Mouse (Mus musculus) lung, postnatal 0 days (tissue): ENCODE data around the gene Smim24. TPM values are rescaled to one million over a fixed set of nuclear protein-coding genes. Genes with fewer than 3 reads are reported as not detected.

ENCODE experiments used
- ATAC-seq: fragments of 200-750 bp; cut with Nextera tagmentation; 2 replicates; pipeline ENCODE4 v1.8.0; 2017; ENCODE audit warnings: moderate library complexity
- DNase-seq: peaks from one replicate; pipeline ENCODE4 v3.0.0-alpha.2; 2016; ENCODE audit warnings: low spot score
- H3K27ac ChIP-seq: fragments of 300-500 bp; sonication (generic); 2 replicates; pipeline ENCODE4 v1.5.1; 2014; ENCODE audit warnings: antibody characterized with exemption, mild to moderate bottlenecking, low read length, mixed read lengths
- H3K27me3 ChIP-seq: fragments of 300-500 bp; sonication (generic); replicated peaks from 2 replicates; pipeline ENCODE4 v1.6.1; 2014; ENCODE audit warnings: low read length, mixed read lengths; ENCODE audit not compliant: insufficient read depth
- H3K36me3 ChIP-seq: fragments of 300-500 bp; sonication (generic); 2 replicates; pipeline ENCODE4 v1.6.1; 2014; ENCODE audit warnings: low read length, mixed read lengths; ENCODE audit not compliant: insufficient read depth
- H3K4me1 ChIP-seq: fragments of 300-500 bp; sonication (generic); 2 replicates; pipeline ENCODE4 v1.6.1; 2014; ENCODE audit warnings: antibody characterized with exemption, low read depth, low read length, mixed read lengths; ENCODE audit not compliant: insufficient read depth
- H3K4me2 ChIP-seq: fragments of 300-500 bp; sonication (generic); replicated peaks from 2 replicates; pipeline ENCODE4 v1.6.1; 2014; ENCODE audit warnings: low read depth, mild to moderate bottlenecking, low read length, moderate library complexity, mixed read lengths
- H3K4me3 ChIP-seq: fragments of 300-500 bp; sonication (generic); 2 replicates; pipeline ENCODE4 v1.5.1; 2014; ENCODE audit warnings: low read depth, low read length
- H3K9ac ChIP-seq: fragments of 300-500 bp; sonication (generic); replicated peaks from 2 replicates; pipeline ENCODE4 v1.6.1; 2014; ENCODE audit warnings: low read depth, mild to moderate bottlenecking
- H3K9me3 ChIP-seq: fragments of 300-500 bp; sonication (generic); 2 replicates; pipeline ENCODE4 v1.6.1; 2016; ENCODE audit warnings: low read length, mixed read lengths
- CTCF ChIP-seq: IDR thresholded peaks from 2 replicates; pipeline ENCODE4 v1.5.1; 2016; ENCODE audit warnings: antibody characterized with exemption, mild to moderate bottlenecking
- EP300 ChIP-seq: IDR thresholded peaks from 2 replicates; pipeline ENCODE4 v1.6.1; 2016; ENCODE audit warnings: antibody characterized with exemption, mild to moderate bottlenecking, control low read depth
- WGBS: fragments of 180-500 bp; shearing (Covaris S2); extraction: QIAGEN DNeasy Blood & Tissue Kit; methylation state at CpG from one replicate; pipeline ENCODE4 v1.1.7; 2014; 5-methylcytosine and 5-hydroxymethylcytosine counted together
- polyA plus RNA-seq: library from polyadenylated mRNA; unstranded; fragments of >200 nt; fragmentation: Nextera tagmentation; extraction: Ambion mirVana; gene quantifications from 2 replicates; pipeline ENCODE4 v1.2.1, GENCODE M21; 2015

Smim24 gene
- polyA plus RNA-seq, 1 experiment from 2014 or later = 3.1 TPM

GRCm38 (mm10) chr10:81387716-81388115, 5.1 kb upstream of the Smim24 start:
- H3K9me3 ChIP-seq = no peaks in the 10 kb centered on the region
- no peaks in the 10 kb centered on the region for H3K27me3 ChIP-seq
- no peak overlapping the region for H3K4me3 ChIP-seq
- no peaks in the 10 kb centered on the region; the same call in none of the 2 replicates for H3K36me3 ChIP-seq
- H3K27ac ChIP-seq = no peak overlapping the region
- no peak for TF ChIP-seq CTCF
- TF ChIP-seq EP300 = no peak
- 93% methylated on average over 20 of the region's 20 CpGs for WGBS
- peaks cover 11% of the 10 kb centered on the region; the same call in 1 of the 2 replicates for H3K4me1 ChIP-seq
- no peak for ATAC-seq
- no peak overlapping the region for H3K4me2 ChIP-seq
- no peak for DNase-seq
- H3K9ac ChIP-seq = no peak overlapping the region

DNA sequence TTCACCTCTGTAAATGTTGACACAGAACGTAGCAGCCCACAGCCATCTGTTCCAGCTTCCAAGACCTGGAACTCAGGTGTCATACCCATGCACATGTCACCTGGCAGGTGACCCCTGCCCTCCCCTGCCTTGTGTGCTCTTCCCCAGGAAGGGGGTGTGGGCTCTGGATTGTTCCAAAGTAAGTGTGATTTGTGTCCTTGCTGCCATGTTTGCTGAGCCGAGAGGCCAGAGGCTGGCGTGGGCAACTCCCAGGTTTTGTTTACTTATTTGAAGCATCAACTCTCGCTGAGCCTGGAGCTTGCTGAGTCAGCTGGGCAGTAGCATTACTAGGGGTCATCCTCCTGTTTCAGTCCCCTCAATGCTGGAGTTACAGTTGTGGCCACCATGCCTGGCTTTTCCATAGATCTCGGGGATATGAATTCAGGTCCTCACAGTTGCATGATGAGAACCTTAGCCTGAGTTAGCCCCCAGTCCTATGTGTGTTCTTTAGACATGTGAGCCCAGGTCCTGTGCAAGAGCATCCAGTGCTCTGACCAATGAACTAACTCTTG, 4.3 kb upstream of the Smim24 start, which contains the start of gene Gm48552:
Gm48552 (plus strand) TSS at position 501 of the 551 bp plus-strand sequence.
- Histone ChIP-seq H3K27ac (no peak within 1 kb of the TSS), H3K4me2 (no peak within 1 kb of the TSS), H3K36me3 (no peaks in the 10 kb centered on the region; the same call in none of the 2 replicates), H3K9ac (no peak within 1 kb of the TSS), H3K4me1 (peaks cover 15% of the 10 kb centered on the region; the same call in 1 of the 2 replicates), H3K27me3 (no peaks in the 10 kb centered on the region), H3K4me3 (no peak within 1 kb of the TSS), H3K9me3 (no peaks in the 10 kb centered on the region)
- DNase-seq = no peak
- ATAC-seq = no peak
- TF ChIP-seq EP300 (no peak), CTCF (no peak)
- WGBS = 57% methylated on average over 5 of the region's 5 CpGs

GRCm38 (mm10) chr10:81389373-81389772, 3.5 kb upstream of the Smim24 start:
- 45% methylated on average over 3 of the region's 3 CpGs for WGBS
- ATAC-seq (no peak), DNase-seq (no peak)
- peaks cover 17% of the 10 kb centered on the region for H3K4me1 ChIP-seq
- H3K4me3 ChIP-seq = no peak overlapping the region
- H3K9me3 ChIP-seq = no peaks in the 10 kb centered on the region
- no peaks in the 10 kb centered on the region; the same call in none of the 2 replicates for H3K36me3 ChIP-seq
- H3K4me2 ChIP-seq = no peak overlapping the region
- TF ChIP-seq EP300 = no peak
- no peak for TF ChIP-seq CTCF
- H3K27me3 ChIP-seq = no peaks in the 10 kb centered on the region
- no peak overlapping the region for H3K9ac ChIP-seq
- no peak overlapping the region for H3K27ac ChIP-seq

GRCm38 (mm10) chr10:81389801-81390677, 2.8 kb upstream of the Smim24 start:
- H3K4me1 ChIP-seq = peaks cover 13% of the 10 kb centered on the region
- H3K27ac ChIP-seq = no peak overlapping the region
- 58% methylated on average over 23 of the region's 23 CpGs for WGBS
- DNase-seq (peak; percentile 66), ATAC-seq (peak; percentile 75)
- H3K9ac ChIP-seq = no peak overlapping the region
- no peak overlapping the region for H3K4me3 ChIP-seq
- H3K9me3 ChIP-seq = no peaks in the 10 kb centered on the region
- H3K4me2 ChIP-seq = no peak overlapping the region
- no peaks in the 10 kb centered on the region; the same call in none of the 2 replicates for H3K36me3 ChIP-seq
- H3K27me3 ChIP-seq = no peaks in the 10 kb centered on the region
- peak; percentile 95 for TF ChIP-seq CTCF
- TF ChIP-seq EP300 = no peak

- H3K36me3 ChIP-seq = no peaks in the 10 kb centered on the region; the same call in none of the 2 replicates
- no peak overlapping the region for H3K4me2 ChIP-seq
- 89% methylated on average over 9 of the region's 13 CpGs for WGBS
- no peak overlapping the region for H3K4me3 ChIP-seq
- no peaks in the 10 kb centered on the region for H3K9me3 ChIP-seq
- DNase-seq (no peak), ATAC-seq (no peak)
- no peak overlapping the region for H3K27ac ChIP-seq
- TF ChIP-seq CTCF (no peak), EP300 (no peak)
- H3K9ac ChIP-seq = no peak overlapping the region
- no peaks in the 10 kb centered on the region for H3K27me3 ChIP-seq
- H3K4me1 ChIP-seq = peaks cover 9% of the 10 kb centered on the region
Measured at GRCm38 (mm10) chr10:81390678-81390965, 2.2 kb upstream of the Smim24 start.

DNA sequence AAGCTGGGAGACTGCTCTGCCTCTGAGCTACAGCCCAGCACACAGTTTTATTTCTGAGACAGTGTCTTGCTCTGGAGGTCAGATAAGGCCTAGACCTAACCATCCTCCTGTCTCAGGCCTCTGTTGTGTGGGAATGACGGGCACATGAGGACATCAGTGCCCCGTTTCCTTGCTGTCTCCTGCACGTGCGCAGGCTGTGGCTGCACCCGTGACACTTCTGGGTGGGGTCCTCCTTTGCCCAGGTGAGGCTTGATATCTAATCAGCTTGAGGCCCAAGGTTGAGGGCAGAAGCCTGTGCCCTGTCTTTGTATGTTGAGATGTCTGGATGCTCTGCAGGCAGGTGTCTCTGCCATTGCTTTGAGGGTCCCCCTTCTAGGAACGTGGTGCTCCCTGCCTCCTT, 581 bp upstream of the Smim24 start:
- H3K27ac ChIP-seq = no peak overlapping the region
- peaks cover 9% of the 10 kb centered on the region for H3K4me1 ChIP-seq
- no peak overlapping the region for H3K4me2 ChIP-seq
- no peak for ATAC-seq
- H3K27me3 ChIP-seq = no peaks in the 10 kb centered on the region
- no peaks in the 10 kb centered on the region; the same call in 1 of the 2 replicates for H3K36me3 ChIP-seq
- DNase-seq = no peak
- WGBS = 81% methylated on average over 6 of the region's 6 CpGs
- H3K9me3 ChIP-seq = no peaks in the 10 kb centered on the region
- H3K9ac ChIP-seq = no peak overlapping the region
- TF ChIP-seq EP300 = no peak
- no peak for TF ChIP-seq CTCF
- H3K4me3 ChIP-seq = no peak overlapping the region
